Mouse (Mus musculus): ENCODE data around the gene Togaram1.

Togaram1 gene

DNA sequence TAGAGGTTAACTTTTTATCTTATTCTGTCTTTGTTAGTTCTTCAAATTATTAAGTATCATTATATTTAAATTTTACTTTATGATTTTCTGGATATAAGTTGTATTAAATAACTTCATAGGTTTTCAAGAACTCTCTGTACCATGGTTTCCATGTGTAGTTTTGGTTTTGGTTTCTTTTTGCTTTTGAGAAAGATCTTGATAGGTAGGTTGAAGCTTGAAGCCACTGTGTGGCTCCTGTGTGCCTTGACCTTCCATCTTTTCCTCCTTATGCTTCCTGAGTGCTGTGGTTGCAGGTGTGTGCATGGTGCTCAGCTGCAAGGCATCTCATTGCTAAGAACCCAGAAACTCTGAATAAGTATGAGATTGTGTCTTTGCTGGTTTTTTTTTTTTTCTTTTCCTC lies 83.2 kb downstream of the Togaram1 start:
- DNase-seq (ENCODE audit: low read depth, low spot score), result no peak

DNA sequence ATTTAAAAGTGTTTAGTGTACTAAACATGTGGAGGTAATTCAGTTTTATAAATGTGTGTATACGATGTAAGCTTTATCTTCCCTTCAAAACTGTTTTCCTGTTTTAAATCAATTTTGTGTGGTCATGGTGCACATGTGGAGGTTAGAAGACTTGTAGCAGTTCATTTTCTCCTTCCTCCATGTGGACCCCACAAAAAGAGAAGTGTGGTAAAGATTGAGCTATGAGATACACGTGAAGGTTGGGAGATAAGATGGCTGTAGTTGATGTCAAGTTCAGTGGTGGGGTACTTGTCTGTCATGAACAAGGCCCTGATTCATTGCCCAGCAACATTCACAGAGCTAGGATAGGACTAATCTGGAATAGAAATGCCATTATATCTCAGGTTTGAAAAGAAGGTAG lies 92.6 kb downstream of the Togaram1 start:
- DNase-seq (ENCODE audit: low read depth, low spot score), result no peak

- DNase-seq (ENCODE audit: low read depth, low spot score), result no peak
These were observed 95.5 kb downstream of the Togaram1 start for GRCm38 (mm10) chr12:65061082-65061481.

DNA sequence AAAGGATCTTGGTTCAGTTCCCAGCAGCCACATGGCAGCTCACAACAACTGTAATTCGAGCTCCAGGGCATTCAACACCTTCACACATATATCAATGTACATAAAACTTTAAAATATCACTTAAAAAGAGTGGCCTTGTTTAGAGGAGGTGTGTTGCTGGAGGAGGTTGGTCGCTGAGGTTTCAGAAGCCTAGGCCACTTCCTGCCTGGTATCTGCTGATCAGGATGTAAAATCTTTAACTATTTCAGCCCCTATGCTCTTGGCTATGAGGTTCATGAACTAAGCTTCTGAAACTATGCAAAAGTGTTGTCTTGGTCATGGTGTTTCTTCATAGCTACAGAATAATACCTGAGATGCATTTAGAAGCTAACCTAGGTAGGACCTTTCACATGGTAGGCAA lies 99.6 kb downstream of the Togaram1 start:
- no peak for DNase-seq (ENCODE audit: low read depth, low spot score)

DNA sequence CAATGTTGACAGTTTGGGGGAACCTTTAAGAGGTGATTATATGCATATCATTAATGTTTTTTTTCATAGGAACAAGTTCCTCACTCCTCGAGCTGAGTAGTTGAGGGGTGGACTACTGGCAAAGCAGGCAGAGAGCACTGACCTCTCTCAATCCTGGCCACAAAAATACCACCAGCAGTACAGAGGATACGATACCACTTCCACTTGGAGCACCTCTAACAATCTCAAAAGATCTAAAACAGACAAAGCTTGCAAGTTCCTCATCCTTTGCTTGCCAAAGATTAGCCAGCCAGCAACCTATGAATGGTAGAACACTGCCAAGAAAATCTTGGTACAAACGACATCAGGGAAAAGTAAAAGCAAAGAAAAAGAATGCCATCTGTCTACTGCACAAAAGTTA lies 100.6 kb downstream of the Togaram1 start:
- no peak for DNase-seq (ENCODE audit: low read depth, low spot score)

DNA sequence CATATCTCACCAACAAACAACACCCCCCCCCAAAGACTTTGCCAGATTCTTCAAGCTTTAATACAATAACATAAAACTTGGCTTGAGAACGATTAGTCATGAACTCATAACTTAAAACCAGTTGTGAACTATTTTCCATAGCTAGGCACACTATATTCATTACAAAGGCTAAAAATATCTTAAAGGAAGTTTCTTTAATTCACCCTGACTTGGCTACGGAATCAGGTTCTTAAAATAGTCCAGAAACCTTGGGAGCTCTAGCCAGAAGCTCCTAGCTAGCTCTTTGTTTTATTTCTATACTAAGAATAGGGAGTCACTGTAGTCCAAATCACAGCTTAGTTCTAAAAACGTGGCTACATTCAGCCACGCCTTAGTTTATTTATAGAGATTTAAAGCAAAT lies 102.8 kb downstream of the Togaram1 start:
- DNase-seq (ENCODE audit: low read depth, low spot score), result no peak

Data from retina, postnatal 7 days (tissue).